Mouse (Mus musculus): ENCODE measurements around the gene Fabp6.

DNA sequence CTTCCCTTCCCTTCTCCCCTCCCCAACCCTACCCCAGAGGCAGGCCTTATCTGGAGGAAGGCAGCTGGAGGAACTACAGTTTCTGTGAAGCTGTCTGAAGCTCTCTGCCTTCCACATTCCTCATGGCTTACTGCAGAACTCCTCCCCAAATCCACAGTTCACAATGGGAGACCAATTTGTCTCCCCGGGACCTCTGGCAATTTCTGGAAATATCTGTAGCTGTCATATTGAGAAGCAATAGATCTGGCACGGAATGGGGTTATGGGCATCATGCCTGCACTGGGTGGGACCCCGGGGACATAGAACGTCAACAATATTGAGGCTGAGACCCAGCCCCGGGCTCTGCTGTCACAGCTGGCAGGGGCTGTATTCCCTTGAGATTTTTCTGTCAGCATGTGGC lies 16.6 kb upstream of the Fabp6 start:
- TF ChIP-seq CTCF (IDR thresholded peaks at IDR 0.05 in 2 of 3, conservative IDR thresholded peaks at IDR 0.05 in 1 of 3; ENCODE audit: control insufficient read depth in 1 of 3, insufficient read depth in 1 of 3, low read depth in 2 of 3, low read length in 3 of 3, poor library complexity in 1 of 3, severe bottlenecking in 1 of 3) (no peak), EP300 (IDR thresholded peaks at IDR 0.05; ENCODE audit: low read depth in 1 of 2, low read length in 2 of 2) (no peak), UBTF (IDR thresholded peaks at IDR 0.05; ENCODE audit: borderline replicate concordance, insufficient read depth, low read depth, low read length) (no peak), POLR2A (IDR thresholded peaks at IDR 0.05; ENCODE audit: control insufficient read depth in 1 of 2, insufficient read depth in 1 of 2, low read depth in 1 of 2, low read length in 2 of 2, poor library complexity in 1 of 2) (no peak), USF1 (IDR thresholded peaks at IDR 0.05; ENCODE audit: low read depth, low read length) (no peak), ZMIZ1 (IDR thresholded peaks at IDR 0.05; ENCODE audit: low read depth, low read length) (no peak), MAX (IDR thresholded peaks at IDR 0.05; ENCODE audit: low read length) (no peak), MAZ (IDR thresholded peaks at IDR 0.05; ENCODE audit: low read depth, low read length) (no peak), E2F4 (IDR thresholded peaks at IDR 0.05; ENCODE audit: borderline replicate concordance, low read depth, low read length) (no peak), MXI1 (IDR thresholded peaks at IDR 0.05; ENCODE audit: low read depth, low read length) (no peak), ZNF384 (IDR thresholded peaks at IDR 0.05; ENCODE audit: low read depth, low read length) (no peak), SMC3 (IDR thresholded peaks at IDR 0.05; ENCODE audit: low read depth, low read length) (no peak)

Measured in MEL (cell line).